Mouse (Mus musculus) megakaryocyte, embryonic 14.5 days (primary cell): Measurements from ENCODE around the gene Gm2663.

Experiments used
- FLI1 ChIP-seq: IDR thresholded peaks from 2 replicates; pipeline ENCODE4 v1.6.1; 2012; ENCODE audit warnings: low read length, inconsistent platforms, mixed read lengths
- GATA1 ChIP-seq: IDR thresholded peaks from 3 replicates; pipeline ENCODE4 v1.6.1; 2012; ENCODE audit warnings: mixed read lengths, low read length, inconsistent platforms, borderline replicate concordance

DNA sequence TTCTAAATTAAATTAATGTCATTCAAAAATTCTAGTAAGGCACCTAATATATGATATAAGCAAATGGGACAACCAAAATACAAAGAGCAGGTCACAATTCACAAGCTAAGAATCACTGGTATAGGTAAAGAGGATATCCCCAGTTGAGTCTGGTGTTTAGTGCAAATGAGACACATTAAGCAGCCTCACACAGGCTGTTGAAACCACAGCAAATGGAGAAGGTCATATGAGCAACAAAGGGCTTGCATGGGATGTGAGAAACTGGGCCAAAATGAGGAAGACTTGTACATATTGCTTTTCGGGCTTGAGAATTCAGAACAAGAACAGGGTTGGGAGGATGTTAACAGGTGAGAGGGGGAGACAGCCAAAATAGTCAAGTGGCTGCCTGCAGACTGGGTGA lies 45.5 kb upstream of the Gm2663 start:
- no peak for TF ChIP-seq FLI1
- no peak for TF ChIP-seq GATA1
